Mouse (Mus musculus) embryonic facial prominence, embryonic 12.5 days (tissue): ENCODE measurements around the gene Add3. TPM values are rescaled to one million over a fixed set of nuclear protein-coding genes. Genes with fewer than 3 reads are reported as not detected.
"Not testable (repeated sequence)": the region's sequence is repeated elsewhere in the genome, so short reads cannot be mapped to it uniquely, and the experiment has no call there.

Source experiments
- ATAC-seq: fragments of 200-750 bp; cut with Nextera tagmentation; 2 replicates; pipeline ENCODE4 v1.8.0; 2017; ENCODE audit not compliant: insufficient number of reproducible peaks, insufficient read depth, low FRiP score, low TSS enrichment
- H3K27ac ChIP-seq: fragments of 300-500 bp; sonication (generic); 2 replicates; pipeline ENCODE4 v1.5.1; 2016; ENCODE audit warnings: mild to moderate bottlenecking
- H3K27me3 ChIP-seq: fragments of 300-500 bp; sonication (generic); 2 replicates; pipeline ENCODE4 v1.6.1; 2016; ENCODE audit warnings: mild to moderate bottlenecking, moderate library complexity
- H3K36me3 ChIP-seq: fragments of 300-500 bp; sonication (generic); 2 replicates; pipeline ENCODE4 v1.6.1; 2016; ENCODE audit warnings: mild to moderate bottlenecking
- H3K4me1 ChIP-seq: fragments of 300-500 bp; sonication (generic); 2 replicates; pipeline ENCODE4 v1.6.1; 2016
- H3K4me2 ChIP-seq: fragments of 300-500 bp; sonication (generic); replicated peaks from 2 replicates; pipeline ENCODE4 v1.6.1; 2016; ENCODE audit warnings: mild to moderate bottlenecking, moderate library complexity
- H3K4me3 ChIP-seq: fragments of 300-500 bp; sonication (generic); 2 replicates; pipeline ENCODE4 v1.5.1; 2016; ENCODE audit warnings: mild to moderate bottlenecking
- H3K9ac ChIP-seq: fragments of 300-500 bp; sonication (generic); 2 replicates; pipeline ENCODE4 v1.6.1; 2016; ENCODE audit warnings: mild to moderate bottlenecking, moderate library complexity
- H3K9me3 ChIP-seq: fragments of 300-500 bp; sonication (generic); 2 replicates; pipeline ENCODE4 v1.6.1; 2016; ENCODE audit warnings: mild to moderate bottlenecking, moderate library complexity
- WGBS: fragments of 180-500 bp; shearing (Covaris S2); methylation state at CpG from one replicate; pipeline ENCODE4 v1.1.7; 2016; 5-methylcytosine and 5-hydroxymethylcytosine counted together
- polyA plus RNA-seq: library from polyadenylated mRNA; unstranded; fragments of >200 nt; fragmentation: Nextera tagmentation; extraction: Ambion mirVana; gene quantifications from 2 replicates; pipeline ENCODE4 v1.2.1, GENCODE M21; 2016

Add3 gene
- polyA plus RNA-seq, 1 experiment from 2014 or later = 90.5 TPM

DNA sequence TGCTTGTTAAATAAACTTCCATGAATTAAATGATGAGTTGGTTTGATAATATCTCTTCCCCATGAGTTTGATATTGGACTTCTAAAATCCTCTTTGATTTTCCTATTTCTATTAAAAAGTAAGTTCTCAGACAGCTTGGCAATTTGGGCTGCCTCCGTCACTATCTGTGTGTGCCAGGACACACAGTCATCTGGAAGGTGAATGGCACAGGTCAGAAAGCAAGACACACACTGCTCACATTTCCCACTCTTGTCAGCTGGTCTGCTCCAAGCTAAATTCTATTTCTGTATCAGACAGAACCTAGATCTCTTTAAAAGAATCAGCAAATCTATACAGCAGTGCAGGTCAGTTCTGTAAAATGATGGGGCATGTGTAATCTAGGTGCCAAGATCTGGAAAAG is 61.9 kb downstream of the Add3 start:
- no peak overlapping the region for H3K4me3 ChIP-seq
- H3K9ac ChIP-seq = no peak overlapping the region
- WGBS = 89% methylated on average over 1 of the region's 1 CpGs
- H3K4me1 ChIP-seq = no peaks in the 10 kb centered on the region
- H3K9me3 ChIP-seq = no peaks in the 10 kb centered on the region
- no peak overlapping the region for H3K4me2 ChIP-seq
- no peak for ATAC-seq
- no peaks in the 10 kb centered on the region for H3K27me3 ChIP-seq
- H3K27ac ChIP-seq = no peak overlapping the region
- peaks cover 5% of the 10 kb centered on the region; the same call in 1 of the 2 replicates for H3K36me3 ChIP-seq

DNA sequence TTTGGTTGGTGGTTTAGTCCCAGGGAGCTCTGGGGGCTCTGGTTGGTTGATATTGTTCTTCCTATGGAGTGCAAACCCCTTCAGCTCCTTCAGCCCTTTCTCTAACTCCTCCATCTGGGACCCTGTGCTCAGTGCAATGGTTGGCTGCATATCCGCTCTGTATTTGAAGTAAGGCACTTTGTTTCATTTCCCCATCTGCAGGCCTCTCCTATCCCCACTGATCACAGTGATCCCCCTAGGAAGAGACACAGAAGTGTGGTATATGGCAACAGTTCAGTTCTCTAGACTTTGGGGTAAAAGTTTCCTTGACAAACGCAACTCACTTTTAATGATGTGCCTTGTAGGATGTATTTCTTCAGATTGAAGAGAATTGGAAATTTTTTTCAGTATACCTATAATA is 66.7 kb downstream of the Add3 start:
- H3K4me3 ChIP-seq = no peak overlapping the region
- H3K27me3 ChIP-seq = no peaks in the 10 kb centered on the region
- H3K27ac ChIP-seq = no peak overlapping the region
- no peaks in the 10 kb centered on the region for H3K9me3 ChIP-seq
- ATAC-seq = no peak
- H3K4me2 ChIP-seq = no peak overlapping the region
- no peak overlapping the region for H3K9ac ChIP-seq
- no peaks in the 10 kb centered on the region for H3K4me1 ChIP-seq
- WGBS = 87% methylated on average over 2 of the region's 2 CpGs
- H3K36me3 ChIP-seq = no peaks in the 10 kb centered on the region

DNA sequence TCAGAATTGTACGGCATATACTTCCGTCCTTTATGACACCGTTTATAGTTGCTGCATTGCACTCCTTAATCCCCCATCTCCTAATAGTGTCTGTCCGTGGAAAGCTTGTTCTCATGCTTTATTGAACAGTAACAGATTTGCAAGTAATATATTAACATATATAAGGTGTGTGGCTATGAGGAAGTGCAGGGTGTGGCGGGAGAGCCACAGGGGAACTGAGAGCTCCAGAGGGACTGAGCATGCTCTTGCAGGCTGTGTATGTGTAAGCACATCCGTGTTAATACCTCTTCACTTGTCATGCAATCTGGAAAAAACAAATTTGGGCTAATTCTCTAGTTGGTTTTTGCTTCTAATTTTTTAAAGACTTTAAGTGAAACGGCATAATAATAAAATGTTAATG is 68.6 kb downstream of the Add3 start:
- H3K4me1 ChIP-seq = no peaks in the 10 kb centered on the region
- no peak overlapping the region for H3K4me3 ChIP-seq
- H3K9ac ChIP-seq = no peak overlapping the region
- no peaks in the 10 kb centered on the region for H3K9me3 ChIP-seq
- no peaks in the 10 kb centered on the region for H3K27me3 ChIP-seq
- no peak for ATAC-seq
- H3K4me2 ChIP-seq = no peak overlapping the region
- no peaks in the 10 kb centered on the region for H3K36me3 ChIP-seq
- 92% methylated on average over 7 of the region's 7 CpGs for WGBS
- H3K27ac ChIP-seq = no peak overlapping the region

DNA sequence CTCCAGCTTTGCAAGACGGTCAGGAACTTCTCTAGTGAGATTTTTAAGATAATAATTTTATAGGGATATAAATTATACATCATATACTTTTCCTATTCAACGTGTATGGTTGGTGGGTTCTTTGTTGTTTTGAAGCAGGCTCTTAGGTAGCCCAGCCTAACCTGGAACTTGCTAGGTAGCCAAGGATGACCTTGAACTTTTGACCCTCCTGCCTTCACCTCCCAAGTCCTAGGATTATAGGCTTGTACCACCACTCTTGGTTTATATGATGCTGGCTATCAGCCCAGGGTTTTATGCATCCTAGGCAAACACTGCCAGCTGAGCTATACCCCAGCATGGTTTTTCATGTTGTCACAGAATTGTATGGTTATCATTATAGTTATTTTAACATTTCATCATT is 70.0 kb downstream of the Add3 start:
- no peaks in the 10 kb centered on the region for H3K27me3 ChIP-seq
- WGBS = 79% methylated on average over 2 of the region's 2 CpGs
- no peaks in the 10 kb centered on the region for H3K4me1 ChIP-seq
- no peak overlapping the region for H3K9ac ChIP-seq
- H3K36me3 ChIP-seq = no peaks in the 10 kb centered on the region
- no peaks in the 10 kb centered on the region for H3K9me3 ChIP-seq
- no peak overlapping the region for H3K4me3 ChIP-seq
- ATAC-seq = no peak
- no peak overlapping the region for H3K4me2 ChIP-seq
- H3K27ac ChIP-seq = no peak overlapping the region

DNA sequence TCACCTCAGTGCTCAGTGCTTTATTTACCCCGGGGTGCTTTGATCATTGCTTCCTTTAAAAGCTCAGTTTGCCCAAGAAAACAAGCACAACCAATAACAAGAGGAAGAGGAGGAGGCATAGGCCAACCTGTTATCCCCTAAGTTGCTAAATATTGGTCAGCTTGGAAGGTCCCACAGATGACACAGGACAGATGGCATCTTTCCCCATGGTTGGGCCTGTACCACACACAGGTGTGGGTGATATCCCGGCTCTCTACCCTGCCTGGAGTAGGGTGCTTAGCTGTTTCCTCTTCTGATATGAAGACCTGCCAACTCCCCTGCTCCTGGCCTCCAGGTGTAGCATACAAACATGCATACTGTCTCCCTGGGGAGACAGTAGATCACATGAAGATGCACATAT is 75.1 kb downstream of the Add3 start:
- H3K9ac ChIP-seq = no peak overlapping the region
- no peaks in the 10 kb centered on the region for H3K9me3 ChIP-seq
- H3K27me3 ChIP-seq = no peaks in the 10 kb centered on the region
- H3K4me2 ChIP-seq = no peak overlapping the region
- no peak overlapping the region for H3K4me3 ChIP-seq
- WGBS = 89% methylated on average over 2 of the region's 2 CpGs
- ATAC-seq = no peak
- H3K27ac ChIP-seq = no peak overlapping the region
- no peaks in the 10 kb centered on the region for H3K4me1 ChIP-seq
- H3K36me3 ChIP-seq = peaks cover 15% of the 10 kb centered on the region; the same call in 1 of the 2 replicates

DNA sequence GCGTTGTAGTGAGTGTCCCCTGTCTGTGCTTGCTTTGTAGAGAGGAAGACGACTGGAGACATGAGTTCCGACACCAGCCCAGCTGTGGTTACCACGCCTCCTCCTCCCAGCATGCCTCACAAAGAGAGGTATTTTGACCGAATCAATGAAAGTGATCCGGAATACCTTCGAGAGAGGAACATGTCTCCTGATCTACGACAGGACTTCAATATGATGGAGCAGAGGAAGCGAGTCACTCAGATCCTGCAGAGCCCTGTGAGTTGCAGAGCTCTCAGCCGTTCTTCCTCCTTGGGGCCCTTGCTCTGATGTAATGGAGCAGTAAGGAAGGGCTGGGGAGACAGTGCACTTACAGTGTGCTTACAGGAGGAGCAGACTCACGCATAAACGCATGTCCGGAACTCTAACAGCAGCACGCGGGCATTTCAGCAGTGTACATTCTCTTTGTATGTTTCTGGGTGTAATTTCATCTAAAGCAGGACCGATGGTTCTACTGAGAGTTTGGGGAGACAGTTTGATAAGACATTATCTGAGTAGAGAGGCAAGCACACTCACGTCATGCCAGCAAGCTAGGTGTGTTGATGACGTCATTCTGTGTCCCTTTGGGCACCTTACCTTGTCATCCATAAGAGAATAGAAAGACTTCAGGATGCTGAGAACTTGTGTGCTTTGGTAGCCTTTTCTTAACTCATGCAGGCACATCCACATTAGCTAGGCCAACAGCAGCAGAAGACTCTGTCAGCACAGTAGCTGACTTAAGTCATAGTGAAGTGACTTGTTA is 76.7 kb downstream of the Add3 start:
- peaks cover 17% of the 10 kb centered on the region; the same call in 1 of the 2 replicates for H3K36me3 ChIP-seq
- no peak overlapping the region for H3K27ac ChIP-seq
- no peak overlapping the region for H3K4me3 ChIP-seq
- ATAC-seq = no peak
- whole genome bisulfite sequencing = 85% methylated on average over 18 of the region's 18 CpGs
- no peak overlapping the region for H3K9ac ChIP-seq
- no peaks in the 10 kb centered on the region for H3K4me1 ChIP-seq
- H3K27me3 ChIP-seq = no peaks in the 10 kb centered on the region
- H3K9me3 ChIP-seq = no peaks in the 10 kb centered on the region
- no peak overlapping the region for H3K4me2 ChIP-seq

DNA sequence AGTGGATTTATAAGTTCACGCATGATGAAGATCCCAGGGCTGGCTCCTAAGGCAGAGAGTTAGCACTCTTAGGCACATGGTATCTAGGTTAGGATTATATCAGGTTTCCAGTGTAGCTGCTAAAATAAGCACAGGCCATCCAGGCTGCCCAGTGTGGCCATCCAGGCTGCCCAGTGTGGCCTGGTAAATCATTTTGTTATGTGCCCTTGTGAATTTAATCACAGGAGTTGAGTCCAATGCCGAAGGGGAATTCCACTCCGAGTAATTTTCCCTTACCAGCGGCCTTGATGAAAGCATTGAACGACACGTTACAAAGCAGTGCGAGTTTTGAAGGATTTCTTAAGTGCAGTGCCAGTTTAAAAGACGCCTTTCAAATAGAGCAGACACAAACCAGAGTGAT is 77.6 kb downstream of the Add3 start:
- Histone ChIP-seq H3K4me2 (no peak overlapping the region), H3K36me3 (peaks cover 17% of the 10 kb centered on the region; the same call in 1 of the 2 replicates), H3K9ac (no peak overlapping the region), H3K4me3 (no peak overlapping the region), H3K27me3 (no peaks in the 10 kb centered on the region), H3K4me1 (no peaks in the 10 kb centered on the region), H3K9me3 (no peaks in the 10 kb centered on the region), H3K27ac (no peak overlapping the region)
- ATAC-seq = no peak
- WGBS = 80% methylated on average over 8 of the region's 8 CpGs

DNA sequence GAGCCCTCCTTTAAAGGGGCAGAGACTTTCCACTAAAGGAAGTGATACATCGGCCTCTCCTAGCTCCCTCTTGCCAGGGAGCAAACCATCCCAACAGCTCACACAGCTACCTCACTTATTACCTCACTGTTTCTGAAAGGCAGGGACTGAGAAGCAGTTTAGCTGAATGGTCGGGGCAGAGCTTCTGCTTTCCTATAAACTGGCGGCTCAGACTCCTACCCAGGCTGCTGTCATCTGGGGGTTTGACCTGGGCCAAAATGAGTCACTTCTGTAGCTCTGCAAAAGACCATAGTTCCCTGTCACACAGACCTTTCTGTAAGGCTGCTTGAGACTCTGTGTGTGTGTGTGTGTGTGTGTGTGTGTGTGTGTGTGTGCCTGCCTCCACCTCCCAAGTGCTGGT is 79.1 kb downstream of the Add3 start:
- 72% methylated on average over 3 of the region's 3 CpGs for WGBS
- Histone ChIP-seq H3K27ac (no peak overlapping the region), H3K9me3 (no peaks in the 10 kb centered on the region), H3K4me1 (no peaks in the 10 kb centered on the region), H3K36me3 (peaks cover 17% of the 10 kb centered on the region), H3K4me2 (no peak overlapping the region), H3K4me3 (no peak overlapping the region), H3K9ac (no peak overlapping the region), H3K27me3 (no peaks in the 10 kb centered on the region)
- ATAC-seq = no peak

DNA sequence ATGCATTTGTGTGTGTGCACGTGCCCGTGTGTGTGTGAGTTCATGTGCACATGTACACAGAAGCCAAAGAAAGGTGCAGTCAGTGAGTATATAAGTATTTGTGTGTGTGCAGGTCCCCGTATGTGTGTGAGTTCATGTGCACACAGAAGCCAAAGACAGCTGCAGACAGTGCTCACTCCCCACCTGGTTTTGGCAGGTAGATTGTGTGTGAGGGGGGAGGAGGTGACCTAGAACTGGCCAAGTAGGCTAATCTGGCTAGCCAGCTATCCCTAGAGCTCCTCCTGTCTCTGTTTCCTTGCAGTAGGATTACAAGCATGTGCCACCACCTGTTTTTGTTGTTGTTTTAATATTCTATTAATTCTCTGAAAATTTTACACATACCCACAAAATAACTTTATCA is 80.9 kb downstream of the Add3 start:
- Histone ChIP-seq H3K4me3 (no peak overlapping the region), H3K9me3 (no peaks in the 10 kb centered on the region), H3K4me1 (no peaks in the 10 kb centered on the region), H3K9ac (no peak overlapping the region), H3K27me3 (no peaks in the 10 kb centered on the region), H3K4me2 (no peak overlapping the region), H3K36me3 (peaks cover 17% of the 10 kb centered on the region), H3K27ac (no peak overlapping the region)
- ATAC-seq = no peak
- WGBS = 96% methylated on average over 3 of the region's 3 CpGs

DNA sequence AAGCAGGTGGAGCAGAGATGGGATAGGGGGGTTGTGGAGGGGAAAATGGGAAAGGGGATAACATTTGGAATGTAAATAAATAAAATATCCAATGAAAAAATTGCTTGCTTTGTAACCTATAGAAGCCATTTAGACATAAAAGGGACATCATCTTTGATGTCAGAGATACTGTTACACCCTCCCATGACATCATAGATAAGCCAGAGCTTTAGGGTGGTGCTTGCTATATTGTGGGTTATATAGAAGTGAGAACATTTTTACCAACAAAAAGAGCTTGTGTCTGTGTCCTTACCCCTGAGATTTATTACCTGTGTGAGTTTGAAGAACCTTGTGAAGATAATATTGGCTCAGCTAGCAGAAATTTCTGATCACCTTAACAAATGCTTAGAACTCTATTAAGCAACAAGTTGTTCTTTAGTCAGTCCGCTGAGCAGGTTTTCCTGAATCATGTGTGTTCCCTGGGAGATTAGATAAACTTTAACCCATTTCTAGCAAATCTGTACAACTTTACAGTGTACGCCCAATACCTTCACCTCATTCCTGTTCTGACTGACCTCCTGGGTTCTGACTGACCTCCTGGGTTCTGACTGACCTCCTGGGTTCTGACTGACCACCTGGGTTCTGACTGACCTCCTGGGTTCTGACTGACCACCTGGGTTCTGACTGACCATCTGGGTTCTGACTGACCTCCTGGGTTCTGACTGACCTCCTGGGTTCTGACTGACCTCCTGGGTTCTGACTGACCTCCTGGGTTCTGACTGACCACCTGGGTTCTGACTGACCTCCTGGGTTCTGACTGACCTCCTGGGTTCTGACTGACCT is 85.2 kb downstream of the Add3 start:
- not testable (repeated sequence) for H3K27ac ChIP-seq, H3K4me3 ChIP-seq, H3K4me1 ChIP-seq, ATAC-seq, H3K4me2 ChIP-seq, H3K9ac ChIP-seq, H3K9me3 ChIP-seq, H3K27me3 ChIP-seq
- peaks cover 16% of the 10 kb centered on the region for H3K36me3 ChIP-seq
- WGBS = 79% methylated on average over 2 of the region's 2 CpGs

DNA sequence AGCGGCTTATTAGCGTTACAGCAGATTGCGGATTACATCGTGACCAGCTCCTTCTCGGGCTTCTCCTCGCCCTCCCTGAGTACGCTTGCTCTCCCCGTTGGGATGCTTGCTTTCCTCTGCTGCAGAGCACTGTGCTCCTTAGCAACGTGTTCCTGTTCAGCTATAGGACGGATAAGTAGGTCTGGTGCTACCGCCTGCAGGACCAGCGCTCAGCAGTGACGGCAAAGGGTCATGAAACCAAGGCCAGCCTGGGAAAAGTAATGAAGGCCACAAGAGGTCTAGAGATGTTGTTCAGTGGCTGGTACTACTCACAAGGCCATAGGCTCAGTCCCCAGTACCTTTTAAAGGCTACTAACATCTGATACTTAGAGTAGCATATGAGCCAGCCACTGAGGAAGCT is 86.4 kb downstream of the Add3 start:
- no peaks in the 10 kb centered on the region for H3K27me3 ChIP-seq
- H3K9me3 ChIP-seq = no peaks in the 10 kb centered on the region

More for the DNA sequence above, 86.4 kb downstream of the Add3 start:
- ATAC-seq = no peak
- H3K36me3 ChIP-seq = peaks cover 21% of the 10 kb centered on the region
- no peaks in the 10 kb centered on the region for H3K4me1 ChIP-seq
- H3K9ac ChIP-seq = no peak overlapping the region
- no peak overlapping the region for H3K27ac ChIP-seq
- H3K4me2 ChIP-seq = no peak overlapping the region
- no peak overlapping the region for H3K4me3 ChIP-seq
- WGBS = 87% methylated on average over 13 of the region's 13 CpGs
